8 mouse cellular contexts compared by ENCODE assay signal in the genomic region with DNA sequence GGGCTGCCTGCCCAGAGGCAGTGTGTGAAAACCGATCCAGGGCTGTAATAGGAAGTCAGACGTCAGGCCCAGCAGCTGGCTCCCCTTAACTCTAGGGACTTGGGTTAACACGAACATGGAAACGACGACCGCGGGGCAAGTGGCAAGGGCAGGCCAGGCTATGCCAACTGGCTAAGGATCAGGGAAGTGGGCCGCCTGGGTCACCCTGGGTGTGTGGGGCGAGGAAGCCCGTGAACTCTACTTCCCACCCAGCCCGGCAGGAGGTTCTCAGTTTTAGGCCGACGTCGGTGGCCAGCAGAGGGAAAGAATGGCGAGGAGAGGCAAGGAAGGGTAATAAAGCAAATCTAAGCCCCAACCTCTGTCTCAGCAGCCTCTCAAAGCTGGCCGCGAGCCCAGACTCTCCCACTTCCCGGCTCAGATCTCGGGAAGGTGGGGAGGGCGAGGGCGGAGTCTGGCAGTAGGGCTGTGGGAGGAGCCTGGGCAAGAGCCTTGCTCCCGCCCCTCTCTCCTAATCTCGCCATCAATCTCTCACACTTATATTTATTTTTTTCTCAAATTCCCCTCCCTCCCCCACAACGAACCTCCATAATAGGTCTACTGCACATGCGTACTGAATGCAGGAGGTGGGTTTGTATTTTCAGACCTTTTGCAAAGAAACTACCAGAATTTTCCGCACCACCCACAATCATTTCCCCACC. TPM values are rescaled to one million over a fixed set of nuclear protein-coding genes. Genes with fewer than 3 reads are reported as not detected.
DNase-seq lines count a peak whose midpoint lies in the region; ATAC-seq lines count a peak whose summit lies in the region.

No protein-coding gene starts in this region.

- peak; percentile 97 for DNase-seq in CD4-positive, CD25-positive, alpha-beta regulatory T cell, adult 2 months (ENCODE audit: low read depth, low spot score)
- DNase-seq in forebrain, embryonic 11.5 days (ENCODE audit: low spot score), result peak; percentile 96
- peak; percentile 98 to 99 for DNase-seq in kidney, postnatal 36 days
- DNase-seq in telencephalon, adult 2 months (ENCODE audit: low read depth, low spot score), result peak; percentile 95

- under 1% methylated on average over 26 of the region's 26 CpGs for WGBS in forebrain, embryonic 11.5 days
- WGBS in heart, embryonic 16.5 days, result 1% methylated on average over 26 of the region's 26 CpGs
- 2% methylated on average over 26 of the region's 26 CpGs for WGBS in liver, embryonic 15.5 days (ENCODE audit: insufficient replicate concordance)
- 1% methylated on average over 26 of the region's 26 CpGs for WGBS in neural tube, embryonic 12.5 days

- peak overlapping the region; percentile 92 for H3K4me2 ChIP-seq in forebrain, embryonic 11.5 days (ENCODE audit: low read depth, low read length, severe bottlenecking)
- H3K4me2 ChIP-seq in heart, embryonic 16.5 days (ENCODE audit: low read depth, low read length), result peak overlapping the region; percentile 93
- H3K4me2 ChIP-seq in liver, embryonic 15.5 days, result peak overlapping the region; percentile 95
- peak overlapping the region; percentile 90 for H3K4me2 ChIP-seq in neural tube, embryonic 12.5 days (replicated peaks)

- ATAC-seq in forebrain, embryonic 11.5 days (replicated peaks; ENCODE audit: low FRiP score), result peak; percentile 86
- ATAC-seq in heart, embryonic 16.5 days (replicated peaks; ENCODE audit: extremely low read depth, insufficient read depth, low FRiP score), result peak; percentile 81
- ATAC-seq in liver, embryonic 15.5 days (ENCODE audit: insufficient read depth), result peak; percentile 55
- peak; percentile 84 for ATAC-seq in neural tube, embryonic 12.5 days (ENCODE audit: low FRiP score, low read depth)

- H3K4me1 ChIP-seq in brown adipose tissue, adult 24 weeks (ENCODE audit: control insufficient read depth, insufficient read depth, insufficient read length, low read length), result peaks cover 25% of the 10 kb centered on the region
- peaks cover 33% of the 10 kb centered on the region for H3K4me1 ChIP-seq in forebrain, embryonic 11.5 days (replicated peaks; ENCODE audit: control insufficient read depth, insufficient read depth, low read length)
- H3K4me1 ChIP-seq in heart, embryonic 16.5 days (ENCODE audit: control insufficient read depth, insufficient read depth, low read length), result peaks cover 41% of the 10 kb centered on the region
- peaks cover 56% of the 10 kb centered on the region for H3K4me1 ChIP-seq in liver, embryonic 15.5 days (replicated peaks)
- H3K4me1 ChIP-seq in neural tube, embryonic 12.5 days, result peaks cover 47% of the 10 kb centered on the region

- no peaks in the 10 kb centered on the region for H3K27me3 ChIP-seq in forebrain, embryonic 11.5 days (ENCODE audit: control insufficient read depth, insufficient read depth, low read length)
- no peaks in the 10 kb centered on the region for H3K27me3 ChIP-seq in heart, embryonic 16.5 days (ENCODE audit: control insufficient read depth, insufficient read depth, low read length)
- peaks cover 71% of the 10 kb centered on the region for H3K27me3 ChIP-seq in liver, embryonic 15.5 days
- H3K27me3 ChIP-seq in neural tube, embryonic 12.5 days (replicated peaks), result no peaks in the 10 kb centered on the region

- H3K4me3 ChIP-seq in brown adipose tissue, adult 24 weeks (ENCODE audit: insufficient read depth, low read depth, low read length), result peak overlapping the region; percentile 45
- H3K4me3 ChIP-seq in forebrain, embryonic 11.5 days (ENCODE audit: low read depth, low read length), result peak overlapping the region; percentile 97
- H3K4me3 ChIP-seq in heart, embryonic 16.5 days (ENCODE audit: low read length), result peak overlapping the region; percentile 94
- H3K4me3 ChIP-seq in liver, embryonic 15.5 days (replicated peaks), result peak overlapping the region; percentile 76
- H3K4me3 ChIP-seq in neural tube, embryonic 12.5 days, result peak overlapping the region; percentile 99

- peak overlapping the region; percentile 99 for H3K9ac ChIP-seq in forebrain, embryonic 11.5 days (ENCODE audit: low read length)
- peak overlapping the region; percentile 98 for H3K9ac ChIP-seq in heart, embryonic 16.5 days (ENCODE audit: low read length)
- H3K9ac ChIP-seq in liver, embryonic 15.5 days, result peak overlapping the region; percentile 54; the same call in 1 of the 2 replicates
- peak overlapping the region; percentile 99 for H3K9ac ChIP-seq in neural tube, embryonic 12.5 days

- peaks cover 14% of the 10 kb centered on the region for H3K36me3 ChIP-seq in forebrain, embryonic 11.5 days (ENCODE audit: control insufficient read depth, insufficient read depth, low read length)
- H3K36me3 ChIP-seq in heart, embryonic 16.5 days (ENCODE audit: control insufficient read depth, insufficient read depth), result peaks cover 7% of the 10 kb centered on the region
- no peaks in the 10 kb centered on the region for H3K36me3 ChIP-seq in liver, embryonic 15.5 days (replicated peaks)
- peaks cover 26% of the 10 kb centered on the region for H3K36me3 ChIP-seq in neural tube, embryonic 12.5 days

- H3K9me3 ChIP-seq in forebrain, embryonic 11.5 days (ENCODE audit: control insufficient read depth, low read length), result no peaks in the 10 kb centered on the region
- H3K9me3 ChIP-seq in heart, embryonic 16.5 days (replicated peaks; ENCODE audit: control insufficient read depth, low read length), result no peaks in the 10 kb centered on the region
- no peaks in the 10 kb centered on the region for H3K9me3 ChIP-seq in liver, embryonic 15.5 days (replicated peaks)
- H3K9me3 ChIP-seq in neural tube, embryonic 12.5 days, result no peaks in the 10 kb centered on the region

- H3K27ac ChIP-seq in brown adipose tissue, adult 24 weeks (replicated peaks; ENCODE audit: low read depth, low read length), result peak overlapping the region; percentile 93
- H3K27ac ChIP-seq in forebrain, embryonic 11.5 days (ENCODE audit: low read depth, low read length), result peak overlapping the region; percentile 98
- H3K27ac ChIP-seq in heart, embryonic 16.5 days (ENCODE audit: low read length), result peak overlapping the region; percentile 91
- H3K27ac ChIP-seq in liver, embryonic 15.5 days (replicated peaks), result peak overlapping the region; percentile 71
- peak overlapping the region; percentile 99 for H3K27ac ChIP-seq in neural tube, embryonic 12.5 days

RNA-seq across cellular contexts. Expression of gene Chd3, which starts 2.9 kb away (rescaled TPM):
- polyA plus RNA-seq in brown adipose tissue, adult 24 weeks (2012; ENCODE audit: insufficient read depth, insufficient read length, missing spikeins), result 19.4 and 27.0 TPM in 2 replicates
- polyA plus RNA-seq in forebrain, embryonic 11.5 days (2014; fragmentation: Nextera tagmentation; extraction: Ambion mirVana), result 53.0 and 61.4 TPM in 2 replicates
- 13.3 and 19.8 TPM in 2 replicates for polyA plus RNA-seq in heart, embryonic 16.5 days (2015; fragmentation: Nextera tagmentation; extraction: Ambion mirVana)
- 3.4 and 5.8 TPM in 2 replicates for polyA plus RNA-seq in liver, embryonic 15.5 days (2015; fragmentation: Nextera tagmentation; extraction: Ambion mirVana)
- polyA plus RNA-seq in neural tube, embryonic 12.5 days (2016; fragmentation: Nextera tagmentation; extraction: Ambion mirVana), result 87.1 and 93.0 TPM in 2 replicates

RNA-seq across cellular contexts. Expression of gene Rnf227, which starts 26.0 kb away (rescaled TPM):
- 2.8 TPM in 1 of 2 replicates, not detected in the other for polyA plus RNA-seq in brown adipose tissue, adult 24 weeks (2012; ENCODE audit: insufficient read depth, insufficient read length, missing spikeins)
- polyA plus RNA-seq in forebrain, embryonic 11.5 days (2014; fragmentation: Nextera tagmentation; extraction: Ambion mirVana), result 25.7 and 30.1 TPM in 2 replicates
- polyA plus RNA-seq in heart, embryonic 16.5 days (2015; fragmentation: Nextera tagmentation; extraction: Ambion mirVana), result 6.5 TPM in 2 replicates
- 0.97 and 1.3 TPM in 2 replicates for polyA plus RNA-seq in liver, embryonic 15.5 days (2015; fragmentation: Nextera tagmentation; extraction: Ambion mirVana)
- polyA plus RNA-seq in neural tube, embryonic 12.5 days (2016; fragmentation: Nextera tagmentation; extraction: Ambion mirVana), result 51.3 and 58.6 TPM in 2 replicates

RNA-seq across cellular contexts. Expression of gene Naa38, which starts 29.0 kb away (rescaled TPM):
- 249 and 290 TPM in 2 replicates for polyA plus RNA-seq in brown adipose tissue, adult 24 weeks (2012; ENCODE audit: insufficient read depth, insufficient read length, missing spikeins)
- 105 and 109 TPM in 2 replicates for polyA plus RNA-seq in forebrain, embryonic 11.5 days (2014; fragmentation: Nextera tagmentation; extraction: Ambion mirVana)
- 134 and 135 TPM in 2 replicates for polyA plus RNA-seq in heart, embryonic 16.5 days (2015; fragmentation: Nextera tagmentation; extraction: Ambion mirVana)
- polyA plus RNA-seq in liver, embryonic 15.5 days (2015; fragmentation: Nextera tagmentation; extraction: Ambion mirVana), result 77.2 and 88.0 TPM in 2 replicates
- polyA plus RNA-seq in neural tube, embryonic 12.5 days (2016; fragmentation: Nextera tagmentation; extraction: Ambion mirVana), result 105 and 111 TPM in 2 replicates

RNA-seq across cellular contexts. Expression of gene Cyb5d1, which starts 29.1 kb away (rescaled TPM):
- polyA plus RNA-seq in brown adipose tissue, adult 24 weeks (2012; ENCODE audit: insufficient read depth, insufficient read length, missing spikeins), result 16.1 and 18.9 TPM in 2 replicates
- polyA plus RNA-seq in forebrain, embryonic 11.5 days (2014; fragmentation: Nextera tagmentation; extraction: Ambion mirVana), result 43.7 and 44.4 TPM in 2 replicates
- polyA plus RNA-seq in heart, embryonic 16.5 days (2015; fragmentation: Nextera tagmentation; extraction: Ambion mirVana), result 25.4 and 27.6 TPM in 2 replicates
- polyA plus RNA-seq in liver, embryonic 15.5 days (2015; fragmentation: Nextera tagmentation; extraction: Ambion mirVana), result 9.6 and 11.0 TPM in 2 replicates
- polyA plus RNA-seq in neural tube, embryonic 12.5 days (2016; fragmentation: Nextera tagmentation; extraction: Ambion mirVana), result 48.5 and 49.9 TPM in 2 replicates

RNA-seq across cellular contexts. Expression of gene Tmem88, which starts 31.7 kb away (rescaled TPM):
- polyA plus RNA-seq in brown adipose tissue, adult 24 weeks (2012; ENCODE audit: insufficient read depth, insufficient read length, missing spikeins), result 4.1 and 8.3 TPM in 2 replicates
- polyA plus RNA-seq in forebrain, embryonic 11.5 days (2014; fragmentation: Nextera tagmentation; extraction: Ambion mirVana), result 15.6 and 18.5 TPM in 2 replicates
- 39.6 and 45.2 TPM in 2 replicates for polyA plus RNA-seq in heart, embryonic 16.5 days (2015; fragmentation: Nextera tagmentation; extraction: Ambion mirVana)
- 6.6 and 7.1 TPM in 2 replicates for polyA plus RNA-seq in liver, embryonic 15.5 days (2015; fragmentation: Nextera tagmentation; extraction: Ambion mirVana)
- 13.7 TPM in 2 replicates for polyA plus RNA-seq in neural tube, embryonic 12.5 days (2016; fragmentation: Nextera tagmentation; extraction: Ambion mirVana)

Comparison
In these comparisons a context has a peak if more than half of its experiments do, and no peak if none do; other contexts are left out.
1. Peak in every context shown above with its lines: DNase-seq, ATAC-seq, H3K4me3 ChIP-seq and H3K27ac ChIP-seq.
2. H3K4me3 ChIP-seq: peak in every context shown above with its lines; median percentile 99 in neural tube, embryonic 12.5 days; 97 in forebrain, embryonic 11.5 days; 94 in heart, embryonic 16.5 days; 76 in liver, embryonic 15.5 days; 45 in brown adipose tissue, adult 24 weeks.